Mouse (Mus musculus): Measurements from ENCODE around the gene Olfr771.
"Not testable (repeated sequence)": the region's sequence is repeated elsewhere in the genome, so short reads cannot be mapped to it uniquely, and the experiment has no call there.

The Olfr771 gene

GRCm38 (mm10) chr10:129164651-129165050 is at the start of gene Olfr771:
Gene Olfr771, minus strand, starts transcription at chr10:129164751.
- no peaks in the 10 kb centered on the region for H3K36me3 ChIP-seq (ENCODE audit: control insufficient read depth, insufficient read depth, low read length, poor library complexity, severe bottlenecking)
- no peaks in the 10 kb centered on the region for H3K27me3 ChIP-seq (ENCODE audit: control insufficient read depth, insufficient read depth, low read length, poor library complexity, severe bottlenecking)
- no peak for DNase-seq (ENCODE audit: low read depth, low spot score)

- not testable (repeated sequence) for DNase-seq (ENCODE audit: low read depth, low spot score); H3K27me3 ChIP-seq (ENCODE audit: control insufficient read depth, insufficient read depth, low read length, poor library complexity, severe bottlenecking); H3K36me3 ChIP-seq (ENCODE audit: control insufficient read depth, insufficient read depth, low read length, poor library complexity, severe bottlenecking)
Observed at GRCm38 (mm10) chr10:129187319-129187718, 22.8 kb upstream of the Olfr771 start, which contains the start of gene Olfr773. Gene Olfr773, minus strand, starts transcription at chr10:129187419.

- not testable (repeated sequence) for DNase-seq (ENCODE audit: low read depth, low spot score); H3K36me3 ChIP-seq (ENCODE audit: control insufficient read depth, insufficient read depth, low read length, poor library complexity, severe bottlenecking); H3K27me3 ChIP-seq (ENCODE audit: control insufficient read depth, insufficient read depth, low read length, poor library complexity, severe bottlenecking)
Observed at GRCm38 (mm10) chr10:129177821-129178220, 13.3 kb upstream of the Olfr771 start, which contains the start of gene Olfr772. Gene Olfr772, minus strand, starts transcription at chr10:129177921.

- Histone ChIP-seq H3K36me3 (ENCODE audit: control insufficient read depth, insufficient read depth, low read length, poor library complexity, severe bottlenecking) (no peaks in the 10 kb centered on the region), H3K27me3 (ENCODE audit: control insufficient read depth, insufficient read depth, low read length, poor library complexity, severe bottlenecking) (no peaks in the 10 kb centered on the region)
- no peak for DNase-seq (ENCODE audit: low read depth, low spot score)
Observed at GRCm38 (mm10) chr10:129138898-129139297, 25.7 kb downstream of the Olfr771 start, which contains the start of gene Olfr770. Gene Olfr770, minus strand, starts transcription at chr10:129138998.

GRCm38 (mm10) chr10:129117761-129118160 is 46.8 kb downstream of the Olfr771 start, which contains the start of gene Olfr769:
Gene Olfr769, minus strand, starts transcription at chr10:129117861.
- Histone ChIP-seq H3K27me3 (ENCODE audit: control insufficient read depth, insufficient read depth, low read length, poor library complexity, severe bottlenecking) (no peaks in the 10 kb centered on the region), H3K36me3 (ENCODE audit: control insufficient read depth, insufficient read depth, low read length, poor library complexity, severe bottlenecking) (no peaks in the 10 kb centered on the region)
- DNase-seq (ENCODE audit: low read depth, low spot score): no peak

DNA sequence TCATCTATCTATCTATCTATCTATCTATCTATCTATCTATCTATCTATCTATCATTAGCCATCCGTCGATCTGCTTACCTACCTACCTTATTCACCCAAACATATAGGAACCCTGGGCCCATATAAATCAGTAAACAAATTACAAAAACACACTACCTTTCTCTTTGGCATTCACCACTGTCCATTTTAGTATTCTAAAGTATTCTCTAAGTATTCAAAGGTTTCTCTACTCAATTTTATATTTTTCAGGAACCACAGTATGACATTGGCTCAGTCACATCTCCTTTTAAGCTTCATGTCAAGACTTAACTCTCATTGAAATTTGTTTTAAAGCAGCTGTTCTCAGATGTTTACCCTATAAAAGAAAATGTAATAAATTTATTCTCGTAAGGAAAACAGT is 49.4 kb downstream of the Olfr771 start:
- no peaks in the 10 kb centered on the region for H3K27me3 ChIP-seq (ENCODE audit: control insufficient read depth, insufficient read depth, low read length, poor library complexity, severe bottlenecking)
- DNase-seq (ENCODE audit: low read depth, low spot score): no peak
- H3K36me3 ChIP-seq (ENCODE audit: control insufficient read depth, insufficient read depth, low read length, poor library complexity, severe bottlenecking): no peaks in the 10 kb centered on the region
